Mouse (Mus musculus) thymus, adult 2 months (tissue): ENCODE data around the gene Mdga1. TPM values are rescaled to one million over a fixed set of nuclear protein-coding genes. Genes with fewer than 3 reads are reported as not detected.

Experiments used
- DNase-seq: peaks from one replicate; pipeline ENCODE4 v3.0.0; 2021
- H3K27ac ChIP-seq: fragments of 200-500 bp; 2 replicates; pipeline ENCODE4 v1.5.1; 2012; ENCODE audit warnings: low read length, control low read depth; ENCODE audit not compliant: control insufficient read depth, insufficient read depth
- H3K27me3 ChIP-seq: fragments of 200-500 bp; 2 replicates; pipeline ENCODE4 v1.6.1; 2012; ENCODE audit warnings: mild to moderate bottlenecking, low read length, moderate library complexity, mixed read lengths; ENCODE audit not compliant: control insufficient read depth, insufficient read depth
- H3K36me3 ChIP-seq: fragments of 200-500 bp; 2 replicates; pipeline ENCODE4 v1.6.1; 2012; ENCODE audit warnings: mild to moderate bottlenecking, low read length, moderate library complexity; ENCODE audit not compliant: control insufficient read depth, insufficient read depth
- H3K4me1 ChIP-seq: fragments of 200-500 bp; replicated peaks from 2 replicates; pipeline ENCODE4 v1.6.1; 2012; ENCODE audit warnings: low read length; ENCODE audit not compliant: control insufficient read depth, insufficient read depth
- H3K4me3 ChIP-seq: fragments of 200-500 bp; 2 replicates; pipeline ENCODE4 v1.5.1; 2012; ENCODE audit warnings: mild to moderate bottlenecking, low read length, control low read depth, moderate library complexity; ENCODE audit not compliant: control insufficient read depth, insufficient read depth
- CTCF ChIP-seq: fragments of 200-500 bp; IDR thresholded peaks from 2 replicates; pipeline ENCODE4 v1.5.1; 2012; ENCODE audit warnings: mild to moderate bottlenecking, control low read depth, low read length, moderate library complexity, borderline replicate concordance; ENCODE audit not compliant: control insufficient read depth, poor library complexity, insufficient read depth; ENCODE audit errors: extremely low read depth
- POLR2A ChIP-seq: fragments of 200-500 bp; IDR thresholded peaks from 2 replicates; pipeline ENCODE4 v1.6.1; 2012; ENCODE audit warnings: mild to moderate bottlenecking, low read length, control low read depth, moderate library complexity; ENCODE audit not compliant: control insufficient read depth, poor library complexity, insufficient read depth; ENCODE audit errors: extremely low read depth
- WGBS: fragments of 180-500 bp; shearing (Covaris S2); methylation state at CpG from one replicate; pipeline ENCODE4 v1.1.7; 2018; 5-methylcytosine and 5-hydroxymethylcytosine counted together
- polyA plus RNA-seq: library from polyadenylated mRNA; depleted of rRNA; stranded (reverse); fragments of >200 nt; gene quantifications from 2 replicates; pipeline ENCODE4 v1.2.3, GENCODE M21; 2012

Mdga1 gene
- polyA plus RNA-seq, 1 experiment, result 16.1 TPM

DNA sequence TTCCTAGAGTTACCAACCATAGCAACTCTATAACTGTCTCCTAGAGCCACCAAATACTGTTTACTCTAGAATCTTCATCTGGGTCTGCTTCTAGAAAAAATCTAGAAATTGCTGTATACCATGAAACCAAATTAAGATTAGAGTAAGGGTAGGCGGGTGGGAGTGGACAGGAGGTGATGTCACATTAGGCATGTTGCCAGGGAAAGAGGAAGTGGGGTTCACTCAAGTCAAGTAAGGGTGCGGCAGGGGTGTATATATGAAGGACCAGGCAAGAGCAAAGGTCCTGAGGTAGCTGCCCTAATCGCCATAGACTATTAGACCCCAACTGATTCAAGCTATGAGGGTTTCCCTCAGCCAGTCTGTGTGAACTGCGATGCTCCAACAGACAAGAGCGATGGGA, 69.6 kb downstream of the Mdga1 start:
- 87% methylated on average over 5 of the region's 5 CpGs for WGBS

GRCm38 (mm10) chr17:29896181-29897054, 73.5 kb downstream of the Mdga1 start:
- 52% methylated on average over 7 of the region's 7 CpGs for WGBS
- no peak for DNase-seq

More for the DNA sequence above, 69.6 kb downstream of the Mdga1 start:
- Histone ChIP-seq H3K4me3 (no peak overlapping the region), H3K36me3 (no peaks in the 10 kb centered on the region), H3K27ac (no peak overlapping the region), H3K4me1 (no peaks in the 10 kb centered on the region), H3K27me3 (no peaks in the 10 kb centered on the region)
- no peak for DNase-seq
- no peak for TF ChIP-seq POLR2A
- TF ChIP-seq CTCF, result no peak

GRCm38 (mm10) chr17:29895566-29895965, 74.3 kb downstream of the Mdga1 start:
- Histone ChIP-seq H3K27me3 (no peaks in the 10 kb centered on the region), H3K36me3 (no peaks in the 10 kb centered on the region), H3K4me3 (no peak overlapping the region), H3K4me1 (no peaks in the 10 kb centered on the region), H3K27ac (no peak overlapping the region)
- 97% methylated on average over 5 of the region's 5 CpGs for WGBS
- TF ChIP-seq CTCF, result no peak
- no peak for TF ChIP-seq POLR2A
- no peak for DNase-seq

More at GRCm38 (mm10) chr17:29896181-29897054, 73.5 kb downstream of the Mdga1 start:
- Histone ChIP-seq H3K27ac (no peak overlapping the region), H3K36me3 (no peaks in the 10 kb centered on the region), H3K4me1 (no peaks in the 10 kb centered on the region), H3K4me3 (no peak overlapping the region), H3K27me3 (no peaks in the 10 kb centered on the region)
- TF ChIP-seq POLR2A (no peak), CTCF (peak; percentile 41; the same call in 1 of the 2 replicates)

- no peaks in the 10 kb centered on the region for H3K27me3 ChIP-seq
- H3K4me3 ChIP-seq, result no peak overlapping the region
- H3K27ac ChIP-seq, result no peak overlapping the region
- no peaks in the 10 kb centered on the region for H3K36me3 ChIP-seq
- WGBS, result 96% methylated on average over 5 of the region's 5 CpGs
- no peak for TF ChIP-seq CTCF
- no peak for TF ChIP-seq POLR2A
- DNase-seq, result no peak
- H3K4me1 ChIP-seq, result no peaks in the 10 kb centered on the region
Observed at GRCm38 (mm10) chr17:29894965-29895364, 74.9 kb downstream of the Mdga1 start.

DNA sequence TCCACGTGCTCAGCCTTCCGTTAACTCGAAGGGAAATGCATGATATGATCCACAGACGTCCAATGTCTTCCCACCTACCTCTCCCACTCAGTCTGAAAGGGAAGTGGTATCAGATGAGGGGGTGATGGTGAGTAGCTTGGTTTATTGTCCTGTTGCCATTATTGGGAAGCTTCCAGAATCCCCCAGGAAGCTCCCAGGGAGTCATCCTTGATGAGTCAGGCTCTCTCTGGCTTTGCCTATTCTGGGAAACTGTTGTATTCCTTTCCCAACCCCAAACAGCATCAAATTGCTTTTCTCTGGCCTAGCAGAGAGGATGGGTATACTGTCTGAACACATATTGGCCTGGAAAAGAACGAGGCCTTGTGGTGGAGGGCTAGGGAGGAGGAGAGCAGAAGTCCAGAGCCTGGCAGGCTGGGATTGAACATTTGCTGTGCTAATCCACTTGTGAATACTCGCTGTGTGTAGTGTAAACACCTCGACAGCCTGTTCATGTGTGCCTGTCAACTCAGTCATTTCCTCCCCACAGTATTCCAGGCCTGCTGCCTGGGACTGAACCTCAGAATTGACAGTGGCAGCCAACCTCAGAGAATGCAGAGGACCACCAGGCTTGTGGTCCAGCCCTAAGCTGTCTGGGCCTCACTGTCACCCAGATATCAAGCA, 79.3 kb downstream of the Mdga1 start:
- no peak overlapping the region for H3K27ac ChIP-seq
- H3K4me1 ChIP-seq, result peaks cover 17% of the 10 kb centered on the region
- 90% methylated on average over 7 of the region's 7 CpGs for WGBS
- no peaks in the 10 kb centered on the region for H3K36me3 ChIP-seq
- no peak for DNase-seq
- H3K27me3 ChIP-seq, result peaks cover 20% of the 10 kb centered on the region
- no peak overlapping the region for H3K4me3 ChIP-seq
- no peak for TF ChIP-seq CTCF

- no peaks in the 10 kb centered on the region for H3K36me3 ChIP-seq
- peaks cover 25% of the 10 kb centered on the region for H3K27me3 ChIP-seq
- WGBS, result 5% methylated on average over 67 of the region's 67 CpGs
- H3K27ac ChIP-seq, result no peak overlapping the region
- peaks cover 17% of the 10 kb centered on the region for H3K4me1 ChIP-seq
- DNase-seq, result no peak
- TF ChIP-seq POLR2A (0 out of 2 replicates have a peak, but pooled peaks have one; percentile 14), CTCF (0 out of 2 replicates have a peak, but pooled peaks have one; percentile 28)
- H3K4me3 ChIP-seq, result no peak overlapping the region
Observed at GRCm38 (mm10) chr17:29888981-29889980, 80.6 kb downstream of the Mdga1 start.
